Mouse (Mus musculus): ENCODE results near the gene AW011738. TPM values are rescaled to one million over a fixed set of nuclear protein-coding genes. Genes with fewer than 3 reads are reported as not detected.

AW011738 gene
- polyA plus RNA-seq, 1 experiment from 2014 or later = 0.93 TPM

- peak overlapping the region; percentile 47 for H3K9ac ChIP-seq (ENCODE audit: low read depth, low read length)
- H3K9me3 ChIP-seq (ENCODE audit: control insufficient read depth) = no peaks in the 10 kb centered on the region
- peaks cover 25% of the 10 kb centered on the region for H3K27me3 ChIP-seq (replicated peaks; ENCODE audit: control insufficient read depth, insufficient read depth, low read length)
- TF ChIP-seq CTCF (IDR thresholded peaks at IDR 0.05; ENCODE audit: low read depth) = no peak
- H3K4me1 ChIP-seq (replicated peaks; ENCODE audit: control insufficient read depth, insufficient read depth, low read length) = 0 out of 2 replicates have a peak, but pooled peaks cover 2% of the 10 kb centered on the region
- H3K4me2 ChIP-seq (replicated peaks; ENCODE audit: low read depth) = peak overlapping the region; percentile 77
- no peaks in the 10 kb centered on the region for H3K36me3 ChIP-seq (ENCODE audit: control insufficient read depth, insufficient read depth)
- H3K4me3 ChIP-seq (ENCODE audit: low read depth, low read length) = peak overlapping the region; percentile 49
- H3K27ac ChIP-seq (ENCODE audit: low read depth, low read length) = 0 out of 2 replicates have a peak overlapping the region, but pooled peaks have one; percentile 35
- WGBS = 1% methylated on average over 49 of the region's 49 CpGs
- ATAC-seq = no peak
Observed at GRCm38 (mm10) chr4:156203413-156204131, 468 bp downstream of the AW011738 start.

- WGBS = 85% methylated on average over 4 of the region's 4 CpGs
Observed at GRCm38 (mm10) chr4:156208872-156209271, 5.8 kb downstream of the AW011738 start.

GRCm38 (mm10) chr4:156209963-156210635 is 7.0 kb downstream of the AW011738 start:
- 68% methylated on average over 13 of the region's 13 CpGs for WGBS
- H3K9me3 ChIP-seq (ENCODE audit: control insufficient read depth) = no peaks in the 10 kb centered on the region
- ATAC-seq = no peak

More at GRCm38 (mm10) chr4:156208872-156209271, 5.8 kb downstream of the AW011738 start:
- no peak for ATAC-seq
- no peak overlapping the region for H3K27ac ChIP-seq (ENCODE audit: low read depth, low read length)
- H3K4me1 ChIP-seq (replicated peaks; ENCODE audit: control insufficient read depth, insufficient read depth, low read length) = no peaks in the 10 kb centered on the region
- no peaks in the 10 kb centered on the region for H3K36me3 ChIP-seq (ENCODE audit: control insufficient read depth, insufficient read depth)
- no peak overlapping the region for H3K4me3 ChIP-seq (ENCODE audit: low read depth, low read length)
- H3K27me3 ChIP-seq (replicated peaks; ENCODE audit: control insufficient read depth, insufficient read depth, low read length) = peaks cover 7% of the 10 kb centered on the region
- no peaks in the 10 kb centered on the region for H3K9me3 ChIP-seq (ENCODE audit: control insufficient read depth)
- H3K4me2 ChIP-seq (replicated peaks; ENCODE audit: low read depth) = no peak overlapping the region
- no peak overlapping the region for H3K9ac ChIP-seq (ENCODE audit: low read depth, low read length)
- no peak for TF ChIP-seq CTCF (IDR thresholded peaks at IDR 0.05; ENCODE audit: low read depth)

GRCm38 (mm10) chr4:156213134-156213533 is 10.0 kb downstream of the AW011738 start:
- no peak for ATAC-seq
- H3K27me3 ChIP-seq (replicated peaks; ENCODE audit: control insufficient read depth, insufficient read depth, low read length) = no peaks in the 10 kb centered on the region
- no peaks in the 10 kb centered on the region for H3K36me3 ChIP-seq (ENCODE audit: control insufficient read depth, insufficient read depth)
- H3K4me2 ChIP-seq (replicated peaks; ENCODE audit: low read depth) = no peak overlapping the region
- no peak for TF ChIP-seq CTCF (IDR thresholded peaks at IDR 0.05; ENCODE audit: low read depth)
- no peaks in the 10 kb centered on the region for H3K4me1 ChIP-seq (replicated peaks; ENCODE audit: control insufficient read depth, insufficient read depth, low read length)
- WGBS = 91% methylated on average over 13 of the region's 13 CpGs
- H3K4me3 ChIP-seq (ENCODE audit: low read depth, low read length) = no peak overlapping the region
- H3K27ac ChIP-seq (ENCODE audit: low read depth, low read length) = no peak overlapping the region
- no peak overlapping the region for H3K9ac ChIP-seq (ENCODE audit: low read depth, low read length)
- no peaks in the 10 kb centered on the region for H3K9me3 ChIP-seq (ENCODE audit: control insufficient read depth)

More at GRCm38 (mm10) chr4:156209963-156210635, 7.0 kb downstream of the AW011738 start:
- H3K36me3 ChIP-seq (ENCODE audit: control insufficient read depth, insufficient read depth) = no peaks in the 10 kb centered on the region
- H3K9ac ChIP-seq (ENCODE audit: low read depth, low read length) = no peak overlapping the region
- no peak overlapping the region for H3K4me2 ChIP-seq (replicated peaks; ENCODE audit: low read depth)
- H3K4me3 ChIP-seq (ENCODE audit: low read depth, low read length) = no peak overlapping the region
- H3K27me3 ChIP-seq (replicated peaks; ENCODE audit: control insufficient read depth, insufficient read depth, low read length) = peaks cover 4% of the 10 kb centered on the region; the same call in 1 of the 2 replicates
- no peaks in the 10 kb centered on the region for H3K4me1 ChIP-seq (replicated peaks; ENCODE audit: control insufficient read depth, insufficient read depth, low read length)
- no peak for TF ChIP-seq CTCF (IDR thresholded peaks at IDR 0.05; ENCODE audit: low read depth)
- no peak overlapping the region for H3K27ac ChIP-seq (ENCODE audit: low read depth, low read length)

- no peak for ATAC-seq
- Histone ChIP-seq H3K27me3 (replicated peaks; ENCODE audit: control insufficient read depth, insufficient read depth, low read length) (no peaks in the 10 kb centered on the region), H3K36me3 (ENCODE audit: control insufficient read depth, insufficient read depth) (no peaks in the 10 kb centered on the region; the same call in 1 of the 2 replicates), H3K9ac (ENCODE audit: low read depth, low read length) (no peak within 1 kb of the TSS), H3K9me3 (ENCODE audit: control insufficient read depth) (no peaks in the 10 kb centered on the region), H3K4me2 (replicated peaks; ENCODE audit: low read depth) (no peak within 1 kb of the TSS), H3K4me3 (ENCODE audit: low read depth, low read length) (no peak within 1 kb of the TSS), H3K4me1 (replicated peaks; ENCODE audit: control insufficient read depth, insufficient read depth, low read length) (no peaks in the 10 kb centered on the region), H3K27ac (ENCODE audit: low read depth, low read length) (no peak within 1 kb of the TSS)
- TF ChIP-seq CTCF (IDR thresholded peaks at IDR 0.05; ENCODE audit: low read depth) = no peak
- WGBS = 66% methylated on average over 4 of the region's 4 CpGs
Observed at GRCm38 (mm10) chr4:156215649-156216048, 12.5 kb downstream of the AW011738 start, which contains the start of gene Perm1. Perm1 (plus strand) TSS chr4:156215868.

- H3K4me3 ChIP-seq (ENCODE audit: low read depth, low read length) = no peak overlapping the region
- ATAC-seq = no peak
- 92% methylated on average over 2 of the region's 2 CpGs for WGBS
Observed at GRCm38 (mm10) chr4:156216196-156216595, 13.1 kb downstream of the AW011738 start.

More at GRCm38 (mm10) chr4:156216196-156216595, 13.1 kb downstream of the AW011738 start:
- no peaks in the 10 kb centered on the region; the same call in 1 of the 2 replicates for H3K36me3 ChIP-seq (ENCODE audit: control insufficient read depth, insufficient read depth)
- TF ChIP-seq CTCF (IDR thresholded peaks at IDR 0.05; ENCODE audit: low read depth) = no peak
- no peak overlapping the region for H3K9ac ChIP-seq (ENCODE audit: low read depth, low read length)
- H3K27ac ChIP-seq (ENCODE audit: low read depth, low read length) = no peak overlapping the region
- no peak overlapping the region for H3K4me2 ChIP-seq (replicated peaks; ENCODE audit: low read depth)
- no peaks in the 10 kb centered on the region for H3K4me1 ChIP-seq (replicated peaks; ENCODE audit: control insufficient read depth, insufficient read depth, low read length)
- H3K27me3 ChIP-seq (replicated peaks; ENCODE audit: control insufficient read depth, insufficient read depth, low read length) = no peaks in the 10 kb centered on the region
- no peaks in the 10 kb centered on the region for H3K9me3 ChIP-seq (ENCODE audit: control insufficient read depth)
